Mouse (Mus musculus): ENCODE results near the gene Adamts16.

The Adamts16 gene

GRCm38 (mm10) chr13:70832593-70833138 is 8.9 kb downstream of the Adamts16 start:
- DNase-seq (ENCODE audit: low spot score): no peak

- no peak for DNase-seq (ENCODE audit: low spot score)
Measured at GRCm38 (mm10) chr13:70831041-70831440, 10.6 kb downstream of the Adamts16 start.

GRCm38 (mm10) chr13:70827507-70827906 is 14.1 kb downstream of the Adamts16 start:
- no peak for DNase-seq (ENCODE audit: low spot score)

GRCm38 (mm10) chr13:70825265-70825664 is 16.3 kb downstream of the Adamts16 start:
- DNase-seq (ENCODE audit: low spot score): no peak

GRCm38 (mm10) chr13:70823757-70824156 is 17.9 kb downstream of the Adamts16 start:
- no peak for DNase-seq (ENCODE audit: low spot score)

GRCm38 (mm10) chr13:70818982-70819381 is 22.6 kb downstream of the Adamts16 start:
- DNase-seq (ENCODE audit: low spot score): no peak

- no peak for DNase-seq (ENCODE audit: low spot score)
Measured at GRCm38 (mm10) chr13:70814423-70814822, 27.2 kb downstream of the Adamts16 start.

GRCm38 (mm10) chr13:70805506-70805905 is 36.1 kb downstream of the Adamts16 start:
- no peak for DNase-seq (ENCODE audit: low spot score)

GRCm38 (mm10) chr13:70802849-70803248 is 38.8 kb downstream of the Adamts16 start:
- no peak for DNase-seq (ENCODE audit: low spot score)

GRCm38 (mm10) chr13:70799322-70799721 is 42.3 kb downstream of the Adamts16 start:
- DNase-seq (ENCODE audit: low spot score): no peak

GRCm38 (mm10) chr13:70798396-70798795 is 43.2 kb downstream of the Adamts16 start:
- no peak for DNase-seq (ENCODE audit: low spot score)

- no peak for DNase-seq (ENCODE audit: low spot score)
Measured at GRCm38 (mm10) chr13:70794074-70794572, 47.5 kb downstream of the Adamts16 start.

GRCm38 (mm10) chr13:70793660-70794059 is 48.0 kb downstream of the Adamts16 start:
- DNase-seq (ENCODE audit: low spot score): no peak

- no peak for DNase-seq (ENCODE audit: low spot score)
Measured at GRCm38 (mm10) chr13:70792950-70793349, 48.7 kb downstream of the Adamts16 start.

GRCm38 (mm10) chr13:70789806-70790205 is 51.8 kb downstream of the Adamts16 start:
- no peak for DNase-seq (ENCODE audit: low spot score)

- DNase-seq (ENCODE audit: low spot score): peak; percentile 18
Measured at GRCm38 (mm10) chr13:70789022-70789421, 52.6 kb downstream of the Adamts16 start.

GRCm38 (mm10) chr13:70785078-70785477 is 56.5 kb downstream of the Adamts16 start:
- DNase-seq (ENCODE audit: low spot score): no peak

- DNase-seq (ENCODE audit: low spot score): no peak
Measured at GRCm38 (mm10) chr13:70784126-70784525, 57.5 kb downstream of the Adamts16 start.

- no peak for DNase-seq (ENCODE audit: low spot score)
Measured at GRCm38 (mm10) chr13:70779781-70780180, 61.8 kb downstream of the Adamts16 start.

GRCm38 (mm10) chr13:70778872-70779554 is 62.6 kb downstream of the Adamts16 start:
- no peak for DNase-seq (ENCODE audit: low spot score)

- no peak for DNase-seq (ENCODE audit: low spot score)
Measured at GRCm38 (mm10) chr13:70771100-70771499, 70.5 kb downstream of the Adamts16 start.

- no peak for DNase-seq (ENCODE audit: low spot score)
Measured at GRCm38 (mm10) chr13:70769156-70769555, 72.5 kb downstream of the Adamts16 start.

- DNase-seq (ENCODE audit: low spot score): no peak
Measured at GRCm38 (mm10) chr13:70767462-70767861, 74.1 kb downstream of the Adamts16 start.

GRCm38 (mm10) chr13:70764682-70765081 is 76.9 kb downstream of the Adamts16 start:
- no peak for DNase-seq (ENCODE audit: low spot score)
